Mouse (Mus musculus): ENCODE measurements around the gene Fbxo34.

DNA sequence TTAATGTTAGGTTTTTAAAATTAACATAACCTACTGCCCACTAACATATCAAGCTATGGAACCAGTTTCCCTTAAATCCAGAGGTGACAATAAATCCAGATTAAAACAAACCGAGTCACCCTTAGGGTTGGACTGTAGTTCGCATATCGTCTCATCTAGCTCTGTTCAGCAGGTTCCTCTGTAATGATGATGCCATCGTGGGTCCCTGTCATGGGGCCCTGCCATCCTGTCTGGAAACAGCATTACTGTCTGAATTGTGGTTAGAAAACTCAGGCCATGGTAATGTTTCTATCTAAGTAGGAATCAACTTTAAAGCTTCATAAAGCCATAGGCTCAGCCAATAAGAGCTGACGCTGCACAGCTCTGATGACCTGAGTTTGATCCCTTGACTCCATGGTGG lies 48.4 kb downstream of the Fbxo34 start:
- no peak for TF ChIP-seq POLR2A (IDR thresholded peaks at IDR 0.05; ENCODE audit: borderline replicate concordance, insufficient read depth, low read length)
- TF ChIP-seq CTCF (IDR thresholded peaks at IDR 0.05; ENCODE audit: borderline replicate concordance, insufficient read depth, low read depth, low read length) = no peak

All from cerebellum, adult 2 months (tissue).